Mouse (Mus musculus) myocyte (in vitro differentiated cells): Measurements from ENCODE around the gene Cdhr1. TPM values are rescaled to one million over a fixed set of nuclear protein-coding genes. Genes with fewer than 3 reads are reported as not detected.
"Not testable (repeated sequence)": the region's sequence is repeated elsewhere in the genome, so short reads cannot be mapped to it uniquely, and the experiment has no call there.

Experiments
- H3K27me3 ChIP-seq: one replicate; pipeline ENCODE4 v1.6.1; 2011; ENCODE audit not compliant: control insufficient read depth, insufficient read depth, insufficient read length
- H3K36me3 ChIP-seq: one replicate; pipeline ENCODE4 v1.6.1; 2011; ENCODE audit not compliant: control insufficient read depth, insufficient read depth
- H3K4me2 ChIP-seq: one replicate; pipeline ENCODE4 v1.6.1; 2011; ENCODE audit warnings: low read depth, control low read depth
- H3K4me3 ChIP-seq: one replicate; pipeline ENCODE4 v1.5.1; 2011; ENCODE audit warnings: mild to moderate bottlenecking, control low read depth, moderate library complexity
- H3K79me2 ChIP-seq: one replicate; pipeline ENCODE4 v1.6.1; 2011; ENCODE audit not compliant: control insufficient read depth, insufficient read depth
- H3ac ChIP-seq: one replicate; pipeline ENCODE4 v1.6.1; 2011; ENCODE audit not compliant: control insufficient read depth, insufficient read length
- CEBPB ChIP-seq: IDR thresholded peaks from 2 replicates; pipeline ENCODE4 v1.6.1; 2011; ENCODE audit warnings: mild to moderate bottlenecking, moderate library complexity; ENCODE audit not compliant: poor library complexity, insufficient read depth, severe bottlenecking
- E2F4 ChIP-seq: IDR thresholded peaks from one replicate; pipeline ENCODE4 v1.6.1; 2011; ENCODE audit warnings: mild to moderate bottlenecking, control low read depth, moderate library complexity; ENCODE audit not compliant: insufficient read depth
- MAX ChIP-seq: IDR thresholded peaks from one replicate; pipeline ENCODE4 v1.6.1; 2011; ENCODE audit warnings: low read depth, mild to moderate bottlenecking, control low read depth
- MYOD1 ChIP-seq, 3 experiments: IDR thresholded peaks; one replicate each; pipeline ENCODE4 v1.6.1; 2011; ENCODE audit warnings: control low read depth in 2 of 3, low read depth in 2 of 3, mild to moderate bottlenecking in 2 of 3, moderate library complexity in 1 of 3; ENCODE audit not compliant: insufficient read length in 2 of 3, control insufficient read depth in 1 of 3
- MYOG ChIP-seq, 3 experiments: IDR thresholded peaks; one replicate each; pipeline ENCODE4 v1.6.1; 2011; ENCODE audit warnings: control low read depth in 2 of 3, low read depth in 2 of 3, mild to moderate bottlenecking in 2 of 3; ENCODE audit not compliant: insufficient read length in 2 of 3, control insufficient read depth in 1 of 3, insufficient read depth in 1 of 3
- POLR2A ChIP-seq: IDR thresholded peaks from one replicate; pipeline ENCODE4 v1.6.1; 2011; ENCODE audit warnings: low read depth, mild to moderate bottlenecking, control low read depth, moderate library complexity; ENCODE audit not compliant: insufficient read length
- POLR2AphosphoS2 ChIP-seq: IDR thresholded peaks from one replicate; pipeline ENCODE4 v1.6.1; 2011; ENCODE audit warnings: low read depth, control low read depth; ENCODE audit not compliant: insufficient read length
- REST ChIP-seq: IDR thresholded peaks from one replicate; pipeline ENCODE4 v1.6.1; 2011; ENCODE audit warnings: mild to moderate bottlenecking, control low read depth, moderate library complexity; ENCODE audit not compliant: insufficient read depth, insufficient read length
- SRF ChIP-seq: IDR thresholded peaks from one replicate; pipeline ENCODE4 v1.6.1; 2011; ENCODE audit warnings: low read depth; ENCODE audit not compliant: control insufficient read depth, insufficient read length
- TCF12 ChIP-seq: IDR thresholded peaks from one replicate; pipeline ENCODE4 v1.6.1; 2011; ENCODE audit warnings: mild to moderate bottlenecking, control low read depth; ENCODE audit not compliant: poor library complexity, insufficient read depth, severe bottlenecking
- TCF3 ChIP-seq: IDR thresholded peaks from one replicate; pipeline ENCODE4 v1.6.1; 2011; ENCODE audit warnings: low read depth, control low read depth; ENCODE audit not compliant: insufficient read length
- USF1 ChIP-seq: IDR thresholded peaks from one replicate; pipeline ENCODE4 v1.6.1; 2011; ENCODE audit warnings: low read depth, mild to moderate bottlenecking, control low read depth, moderate library complexity
- polyA plus RNA-seq: library from polyadenylated mRNA; unstranded; fragments of >200 nt; fragmentation: generic; extraction: Trizol; gene quantifications from one replicate; pipeline ENCODE4 v1.2.1, GENCODE M21; 2012; ENCODE audit warnings: missing spikeins

Cdhr1 gene
- polyA plus RNA-seq = 0.19 TPM

DNA sequence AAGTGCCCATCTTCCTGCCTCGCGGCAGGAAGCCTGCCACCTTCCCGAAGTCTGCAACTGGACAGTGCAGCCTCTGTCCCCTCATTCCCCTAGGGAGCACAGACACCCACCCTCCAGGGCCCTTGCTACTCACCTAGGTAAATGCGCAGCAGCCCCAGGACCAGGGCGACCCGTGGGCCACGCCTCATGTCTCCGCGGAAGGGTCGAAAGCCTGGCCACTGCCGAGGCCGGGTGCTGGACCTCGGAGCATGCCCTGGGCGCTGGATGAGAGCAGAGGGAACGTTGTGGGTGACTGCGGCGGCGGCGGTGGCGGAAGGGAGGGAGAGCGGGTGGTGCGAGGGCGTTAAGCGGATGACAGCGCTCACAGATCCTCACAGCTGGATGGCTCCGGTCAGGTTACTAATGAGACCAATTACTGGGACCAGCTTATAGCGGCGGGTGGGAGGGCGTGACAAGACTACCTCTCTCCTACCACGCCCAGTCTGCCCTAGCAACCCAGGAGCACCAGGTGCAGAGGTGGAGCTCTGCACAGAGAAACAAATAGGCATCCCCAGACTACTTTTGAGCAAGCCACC lies at the start of gene Cdhr1:
TSS of gene Cdhr1 (minus strand) at position 392 of the 575 bp plus-strand sequence.
- Histone ChIP-seq H3ac (no peak within 1 kb of the TSS), H3K27me3 (peaks cover 37% of the 10 kb centered on the region), H3K4me2 (peak within 1 kb of the TSS; percentile 58), H3K79me2 (no peaks in the 10 kb centered on the region), H3K36me3 (no peaks in the 10 kb centered on the region), H3K4me3 (no peak within 1 kb of the TSS)
- no peak for TF ChIP-seq CEBPB
- TF ChIP-seq MAX = no peak
- TF ChIP-seq POLR2A = no peak
- no peak for TF ChIP-seq MYOD1 (IDR thresholded peaks at IDR 0.05; ENCODE audit: control insufficient read depth in 1 of 3, insufficient read length in 2 of 3, low read depth in 2 of 3)
- no peak for TF ChIP-seq POLR2AphosphoS2
- no peak for TF ChIP-seq E2F4
- no peak for TF ChIP-seq REST
- TF ChIP-seq USF1 = no peak

- Histone ChIP-seq H3K36me3 (no peaks in the 10 kb centered on the region), H3K79me2 (peaks cover 7% of the 10 kb centered on the region), H3K27me3 (no peaks in the 10 kb centered on the region), H3K4me3 (no peak overlapping the region), H3ac (no peak overlapping the region), H3K4me2 (no peak overlapping the region)
- TF ChIP-seq MYOD1 (IDR thresholded peaks at IDR 0.05; ENCODE audit: control insufficient read depth in 1 of 3, insufficient read length in 2 of 3, low read depth in 2 of 3) (no peak), CEBPB (no peak), MYOG (IDR thresholded peaks at IDR 0.05; ENCODE audit: control insufficient read depth in 1 of 3, insufficient read depth in 1 of 3, insufficient read length in 2 of 3, low read depth in 2 of 3) (no peak), SRF (no peak), TCF12 (no peak), MAX (no peak), REST (no peak), TCF3 (no peak), POLR2AphosphoS2 (no peak), E2F4 (no peak), USF1 (no peak), POLR2A (no peak)
Observed at GRCm38 (mm10) chr14:37139051-37139710, 41.0 kb upstream of the Cdhr1 start.

DNA sequence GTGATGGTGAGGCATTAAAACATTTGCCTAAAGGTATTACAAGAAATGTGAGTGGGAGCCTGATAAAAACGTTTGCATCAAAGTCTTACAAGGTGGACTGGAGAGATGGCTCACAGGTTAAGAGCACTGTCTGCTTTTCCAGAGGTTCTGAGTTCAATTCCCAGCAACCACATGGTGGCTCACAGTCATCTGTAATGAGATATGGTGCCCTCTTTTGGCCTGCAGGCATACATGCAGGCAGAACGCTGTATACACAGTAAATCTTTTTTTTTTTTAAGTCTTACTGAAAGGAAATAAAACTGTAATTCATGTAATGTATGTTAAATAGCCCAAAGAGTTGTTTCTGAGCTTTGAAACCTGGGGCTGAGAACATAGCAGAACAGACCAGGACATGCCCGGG lies 39.4 kb upstream of the Cdhr1 start:
- H3K36me3 ChIP-seq, H3K4me3 ChIP-seq, H3K4me2 ChIP-seq, H3ac ChIP-seq, H3K27me3 ChIP-seq: not testable (repeated sequence)
- H3K79me2 ChIP-seq = peaks cover 23% of the 10 kb centered on the region

GRCm38 (mm10) chr14:37136110-37136509 lies 38.0 kb upstream of the Cdhr1 start:
- Histone ChIP-seq H3K36me3 (peaks cover 9% of the 10 kb centered on the region), H3ac (no peak overlapping the region), H3K79me2 (peaks cover 37% of the 10 kb centered on the region), H3K4me2 (no peak overlapping the region), H3K4me3 (peak overlapping the region; percentile 86), H3K27me3 (no peaks in the 10 kb centered on the region)
- TF ChIP-seq REST (no peak), POLR2A (no peak), CEBPB (no peak)

DNA sequence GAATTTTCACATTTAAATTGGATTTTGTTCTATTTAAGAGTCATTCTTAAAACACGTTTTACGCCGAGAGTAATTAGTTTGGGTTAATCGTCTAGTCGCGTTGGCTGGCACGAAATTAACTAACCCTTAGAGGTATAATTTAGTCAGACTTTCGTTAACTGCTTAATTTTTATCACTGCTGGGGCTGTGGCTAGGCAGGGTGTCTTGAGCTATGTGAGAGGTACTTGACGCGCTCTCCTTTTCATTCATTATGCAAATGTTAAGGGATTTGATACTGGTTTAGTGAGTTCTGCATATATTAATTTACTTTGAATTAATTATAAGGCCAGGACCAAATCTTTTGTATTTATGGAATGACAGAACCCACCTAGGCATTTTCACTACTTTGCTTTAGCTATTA lies 37.5 kb upstream of the Cdhr1 start:
- Histone ChIP-seq H3K27me3 (no peaks in the 10 kb centered on the region), H3ac (peak overlapping the region; percentile 89), H3K4me2 (peak overlapping the region; percentile 83), H3K4me3 (peak overlapping the region; percentile 86), H3K79me2 (peaks cover 37% of the 10 kb centered on the region), H3K36me3 (peaks cover 14% of the 10 kb centered on the region)
- TF ChIP-seq TCF3 = no peak

DNA sequence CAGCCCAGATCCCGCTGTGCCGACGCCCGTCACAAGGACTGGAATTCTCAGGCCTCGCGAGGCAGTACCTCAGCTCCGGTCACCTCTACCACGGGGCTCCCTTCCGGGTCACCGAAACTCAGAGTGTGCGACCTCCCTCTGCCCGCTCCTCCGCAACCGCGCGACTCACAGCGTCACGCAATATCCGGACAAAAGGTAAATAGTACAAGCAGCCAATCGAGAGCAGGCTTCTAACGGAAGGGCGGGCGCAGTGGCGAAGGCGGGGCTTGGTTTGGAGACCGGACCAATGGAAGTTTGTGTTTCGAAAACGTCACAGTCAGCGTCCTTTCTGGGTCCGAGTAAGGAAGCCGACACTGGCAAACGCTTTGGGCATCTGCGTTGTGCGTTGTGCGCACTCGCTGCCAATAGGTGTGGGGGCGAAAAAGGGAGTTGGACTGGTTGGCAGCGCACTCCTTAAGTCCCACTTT lies 37.0 kb upstream of the Cdhr1 start, which contains the start of gene Ghitm:
TSS of gene Ghitm (minus strand) at position 146 of the 467 bp plus-strand sequence.
- Histone ChIP-seq H3K4me2 (peak within 1 kb of the TSS; percentile 83), H3K79me2 (peaks cover 37% of the 10 kb centered on the region), H3K4me3 (peak within 1 kb of the TSS; percentile 86), H3ac (peak within 1 kb of the TSS; percentile 89), H3K36me3 (peaks cover 19% of the 10 kb centered on the region), H3K27me3 (no peaks in the 10 kb centered on the region)
- TF ChIP-seq MYOD1 (IDR thresholded peaks at IDR 0.05; ENCODE audit: control insufficient read depth in 1 of 3, insufficient read length in 2 of 3, low read depth in 2 of 3) (peak in 1 of 3 experiments; percentile 20), E2F4 (peak; percentile 1), SRF (peak; percentile 73), USF1 (no peak), POLR2AphosphoS2 (peak; percentile 90), POLR2A (peak; percentile 85), MYOG (IDR thresholded peaks at IDR 0.05; ENCODE audit: control insufficient read depth in 1 of 3, insufficient read depth in 1 of 3, insufficient read length in 2 of 3, low read depth in 2 of 3) (peak in 1 of 3 experiments; percentile 22), REST (no peak)
